Mouse (Mus musculus) lung, postnatal 4 days (tissue): Measurements from ENCODE around the gene Cenph.
"Not testable (repeated sequence)": the region's sequence is repeated elsewhere in the genome, so short reads cannot be mapped to it uniquely, and the experiment has no call there.

Source experiments
- DNase-seq, 2 experiments: peaks; one replicate each; pipeline ENCODE4 v3.0.0; 2021

Cenph gene

DNA sequence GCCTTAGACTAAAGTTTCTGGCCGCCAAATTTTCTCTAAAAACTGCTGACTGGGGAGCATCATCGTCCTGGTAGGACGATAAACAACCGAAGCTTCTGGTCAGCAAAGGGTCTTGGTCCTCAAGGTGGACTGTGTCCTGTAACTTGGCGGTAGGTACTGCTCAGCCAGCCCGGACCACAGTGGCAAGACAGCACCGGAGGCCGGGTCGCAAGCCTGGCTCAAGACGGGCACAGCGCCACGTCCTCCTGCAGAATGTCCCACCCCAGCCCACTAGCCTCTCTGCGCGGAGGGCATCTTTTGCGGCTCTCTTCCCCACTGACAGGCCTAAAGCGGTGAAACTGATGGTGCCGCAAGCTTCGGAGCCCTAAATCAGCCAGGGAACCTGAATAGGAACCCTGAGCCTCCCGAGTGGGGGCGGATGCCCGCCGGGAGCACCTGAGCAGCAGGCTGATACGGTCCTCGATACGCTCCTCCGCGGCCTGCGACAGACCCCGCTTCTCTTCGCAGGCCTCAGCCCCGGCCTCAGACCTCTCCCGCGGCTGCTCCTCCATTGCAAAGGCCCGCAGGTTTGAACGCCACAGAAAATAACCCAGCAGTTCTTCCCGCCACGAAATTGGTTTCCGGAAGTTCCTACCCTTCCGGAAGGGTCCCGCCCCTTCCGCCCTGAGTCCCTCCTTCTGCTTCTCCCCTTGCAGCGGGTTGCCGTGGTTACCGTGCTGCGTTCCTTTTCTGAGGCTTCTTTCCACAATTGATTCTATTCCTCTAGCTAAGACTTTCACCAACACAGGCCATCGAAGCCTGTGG lies at the start of gene Cenph:
TSS of gene Cenph (minus strand) at position 648 of the 804 bp plus-strand sequence.
- peak; percentile 85 to 86 for DNase-seq

DNA sequence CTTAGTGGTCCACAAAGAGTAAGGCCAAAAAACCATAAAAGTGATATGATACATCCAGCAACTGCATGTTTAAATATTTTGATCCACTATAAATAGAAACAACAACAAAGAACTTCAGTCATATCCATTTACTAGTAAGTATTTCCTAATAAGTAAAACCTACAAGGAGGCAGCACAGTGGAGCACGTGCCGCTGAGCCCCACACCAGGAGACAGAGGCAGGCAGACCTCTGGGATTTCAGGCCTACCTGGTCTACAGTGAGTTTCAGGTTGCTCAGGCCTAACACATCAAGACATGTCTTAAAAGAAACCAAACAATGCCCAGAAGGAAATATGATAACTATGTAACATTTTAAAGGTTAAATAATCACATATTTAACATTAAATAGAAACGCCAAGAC lies 49.2 kb upstream of the Cenph start:
- DNase-seq: no peak

DNA sequence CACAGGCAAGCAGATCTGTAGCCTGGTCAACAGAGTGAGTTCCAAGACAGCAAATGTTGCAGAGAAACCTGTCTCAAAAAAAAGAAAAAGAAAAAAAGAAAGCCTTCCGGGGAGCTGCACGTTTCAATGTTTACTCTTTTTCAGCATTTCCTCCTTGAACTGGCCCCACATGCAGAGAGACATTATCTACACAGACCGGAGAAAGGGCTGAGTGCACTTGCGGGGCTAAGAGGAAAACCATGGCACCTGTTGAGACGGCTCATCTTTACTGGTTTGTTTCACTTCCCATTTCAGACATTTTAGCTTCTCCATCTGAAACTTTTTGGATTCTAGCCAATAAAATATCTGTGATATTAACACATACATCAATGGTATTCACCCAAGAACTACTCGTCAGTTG lies 48.6 kb upstream of the Cenph start:
- DNase-seq: no peak

DNA sequence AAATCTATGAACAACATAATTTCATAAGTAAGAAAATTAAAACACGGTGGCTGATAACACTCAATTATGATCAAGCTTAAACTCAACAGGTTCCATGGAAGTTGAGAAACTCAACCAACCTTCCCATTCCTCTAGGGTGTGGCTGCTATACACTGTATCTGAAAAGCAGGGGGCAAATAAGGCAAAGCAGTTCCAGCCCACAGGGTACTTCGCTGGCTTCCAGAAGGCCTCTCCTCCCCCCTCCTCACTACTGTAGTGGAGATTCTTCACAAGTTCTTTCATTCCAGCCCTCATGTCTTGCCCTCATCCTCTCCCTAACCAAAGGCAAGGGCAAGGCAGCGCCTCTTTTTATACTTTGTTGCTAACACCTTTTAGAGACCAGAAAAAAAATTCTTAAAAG lies 48.2 kb upstream of the Cenph start:
- DNase-seq: no peak

DNA sequence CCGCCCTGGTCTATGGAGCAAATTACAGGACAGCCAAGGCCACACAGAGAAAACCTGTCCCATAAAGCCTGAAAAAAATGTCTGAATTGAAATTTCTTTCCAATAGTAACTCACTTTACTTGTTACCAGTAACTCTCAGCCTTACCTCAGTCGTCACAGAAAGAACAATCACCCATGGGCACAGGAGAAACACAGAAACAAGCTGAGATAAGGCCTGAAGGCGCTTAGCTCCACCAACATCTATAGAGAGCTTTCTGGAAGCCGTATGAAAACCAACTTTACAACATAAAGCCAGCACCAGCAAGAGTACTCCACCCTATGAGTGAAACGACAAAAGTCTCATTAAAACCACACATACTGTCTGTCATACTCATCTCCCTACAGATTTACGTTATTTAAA lies 38.8 kb upstream of the Cenph start:
- DNase-seq: no peak

DNA sequence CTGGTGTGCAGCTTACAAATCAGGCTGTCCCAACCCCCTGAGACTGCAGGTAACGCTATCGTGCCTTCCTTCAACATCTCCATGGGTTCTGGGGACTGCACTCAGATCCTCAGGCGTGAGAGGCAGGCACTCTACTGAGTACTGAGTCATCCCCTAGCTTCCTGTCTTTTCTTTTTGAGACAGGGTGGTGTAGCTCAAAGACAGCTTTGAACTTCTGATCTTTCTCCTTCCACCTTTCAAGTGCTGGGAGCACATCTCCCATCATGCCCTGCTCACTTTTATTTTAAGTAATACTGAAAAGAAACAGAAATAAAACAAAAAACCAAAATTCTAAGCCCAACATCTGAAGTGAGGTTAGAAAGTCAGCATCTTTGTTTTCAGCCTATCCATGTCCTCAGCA lies 30.1 kb upstream of the Cenph start:
- DNase-seq: no peak

DNA sequence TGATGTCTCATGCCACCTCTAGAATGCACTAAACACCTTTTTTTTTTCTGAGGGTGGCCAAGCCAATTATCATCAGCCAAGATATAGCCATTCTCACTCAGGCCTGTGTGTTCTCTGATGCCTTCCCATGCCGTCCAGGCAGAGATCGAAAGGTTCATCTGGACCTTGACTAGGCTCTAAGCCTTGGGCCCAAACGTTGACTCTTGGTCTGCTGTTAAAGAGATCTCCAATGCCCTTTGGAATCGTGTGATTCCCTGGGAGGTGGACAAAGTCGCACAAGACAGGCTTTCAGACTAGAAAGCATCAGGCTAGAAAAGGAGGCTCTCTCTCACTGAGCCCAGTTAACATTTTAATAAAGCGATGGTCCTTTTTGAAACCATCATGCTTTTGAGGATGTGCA lies 21.5 kb upstream of the Cenph start:
- no peak for DNase-seq

DNA sequence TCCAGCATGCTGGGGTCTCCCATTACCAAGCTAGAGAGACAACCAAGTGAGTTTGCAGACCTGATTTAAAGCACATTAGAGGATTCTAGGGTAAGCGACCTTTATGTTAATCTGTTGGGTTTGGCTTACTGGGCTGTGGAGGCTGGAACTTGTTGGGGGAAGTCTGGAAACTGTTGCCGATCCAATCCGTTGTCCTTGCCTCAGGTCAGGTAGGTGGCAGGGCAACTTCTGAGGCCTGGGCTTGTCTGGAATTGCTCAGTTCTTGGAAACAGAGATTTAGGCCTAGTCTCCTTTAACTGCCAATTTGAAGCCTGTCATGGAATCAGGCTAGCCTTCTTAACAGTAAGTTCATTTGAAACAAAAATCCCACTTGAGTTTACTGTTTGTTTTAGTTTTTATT lies 13.4 kb upstream of the Cenph start:
- no peak for DNase-seq

DNA sequence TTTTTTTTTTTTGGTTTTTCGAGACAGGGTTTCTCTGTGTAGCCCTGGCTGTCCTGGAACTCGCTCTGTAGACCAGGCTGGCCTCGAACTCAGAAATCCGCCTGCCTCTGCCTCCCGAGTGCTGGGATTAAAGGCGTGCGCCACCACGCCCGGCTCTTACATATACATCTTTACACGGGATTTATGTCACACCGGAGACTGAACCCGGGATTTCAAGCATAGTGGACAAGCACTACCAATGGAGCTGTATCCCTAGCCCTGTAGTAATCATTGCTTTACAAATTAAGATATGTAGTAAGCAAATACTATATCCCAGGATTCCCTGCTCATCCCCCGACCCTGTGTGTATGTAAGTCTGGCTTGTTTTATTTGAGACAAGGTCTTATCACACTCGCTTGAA lies 12.4 kb upstream of the Cenph start:
- DNase-seq: not testable (repeated sequence)

DNA sequence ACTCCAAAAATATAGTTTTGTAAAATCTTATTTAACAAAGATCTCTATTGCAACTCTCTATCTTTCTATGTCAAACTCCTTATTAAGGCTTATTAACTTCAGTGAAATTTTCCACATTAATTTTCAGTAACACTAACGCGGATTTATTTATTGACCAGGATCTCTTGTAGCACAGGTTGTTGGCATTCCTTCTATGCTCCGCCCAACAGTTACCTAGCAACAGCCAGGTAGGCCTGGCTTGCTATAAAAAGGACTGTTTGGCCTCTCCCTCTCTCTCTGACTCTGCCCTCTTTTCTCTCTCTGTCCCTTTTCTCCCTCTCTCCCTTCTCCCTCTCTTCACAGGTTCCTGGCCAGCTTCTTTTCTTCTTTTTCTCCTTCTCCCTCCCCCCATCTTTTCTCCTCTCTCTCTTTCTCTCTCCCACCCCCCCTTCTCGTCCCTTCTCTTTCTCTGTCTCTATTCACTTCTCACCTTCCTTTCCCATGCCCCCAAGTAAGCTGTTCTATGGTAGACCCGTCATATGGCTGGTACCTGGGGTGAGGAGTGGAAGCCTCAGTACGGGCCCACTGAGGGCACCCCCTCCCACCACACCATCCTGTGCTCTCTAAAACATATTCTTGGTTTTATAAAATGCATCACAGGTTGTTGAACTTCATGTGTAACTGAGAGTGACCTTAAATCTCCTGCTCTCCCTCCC lies 11.8 kb upstream of the Cenph start:
- peak; percentile 11 to 31 for DNase-seq

DNA sequence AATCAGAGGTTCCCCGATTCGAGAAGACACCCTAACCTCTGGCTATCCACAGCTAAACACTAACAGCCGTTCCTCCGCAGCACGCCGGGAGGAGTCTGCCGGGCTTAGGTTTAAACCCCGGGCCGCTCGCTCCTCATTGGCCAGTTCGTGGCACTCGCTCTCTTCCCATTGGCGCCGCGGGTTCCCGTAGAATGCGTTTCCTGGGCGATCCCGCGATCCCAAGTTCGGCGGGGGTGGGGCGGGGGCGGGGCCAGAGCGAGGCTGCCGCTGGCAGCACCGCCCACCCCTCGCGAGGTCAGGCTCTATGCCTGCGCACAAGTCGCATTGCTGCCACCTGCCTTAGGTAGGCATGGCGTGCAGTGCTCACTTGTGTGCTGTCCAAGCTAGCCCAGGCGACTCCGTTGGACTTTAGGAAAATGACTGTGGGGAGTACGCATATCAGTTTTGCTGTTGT lies 10.7 kb upstream of the Cenph start, which contains the start of gene Ccnb1:
TSS of gene Ccnb1 (minus strand) at position 157 of the 454 bp plus-strand sequence.
- DNase-seq: peak; percentile 94

DNA sequence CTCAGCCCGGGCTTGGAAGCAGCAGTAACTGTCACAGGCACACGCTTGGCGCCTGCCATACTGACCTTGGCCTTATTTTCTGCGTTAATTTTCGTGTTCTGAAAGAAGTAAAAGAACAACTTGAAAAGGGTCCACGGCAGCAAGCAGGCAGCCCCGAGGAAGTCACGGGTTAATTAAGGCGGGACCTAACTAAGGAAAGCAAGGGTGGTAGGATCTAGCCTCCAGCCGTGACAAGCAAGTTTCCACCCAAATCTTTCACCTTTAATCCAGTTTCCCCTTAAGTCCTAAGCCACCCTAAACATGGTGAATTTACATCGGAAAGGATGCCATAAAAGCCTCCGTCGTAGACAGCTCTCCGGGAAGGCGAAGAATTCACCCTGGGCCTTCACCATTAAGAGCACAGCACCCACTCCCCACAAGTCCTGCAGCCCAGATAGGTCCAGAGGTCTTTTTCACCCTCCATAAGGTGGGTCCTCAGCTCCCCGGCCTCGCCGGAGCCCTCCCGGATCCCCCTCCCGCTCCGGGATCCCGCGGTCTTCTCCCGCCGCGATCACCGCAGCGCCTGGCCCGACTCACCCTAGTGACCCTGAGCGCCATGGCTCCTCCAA lies 10.2 kb upstream of the Cenph start:
- no peak for DNase-seq

DNA sequence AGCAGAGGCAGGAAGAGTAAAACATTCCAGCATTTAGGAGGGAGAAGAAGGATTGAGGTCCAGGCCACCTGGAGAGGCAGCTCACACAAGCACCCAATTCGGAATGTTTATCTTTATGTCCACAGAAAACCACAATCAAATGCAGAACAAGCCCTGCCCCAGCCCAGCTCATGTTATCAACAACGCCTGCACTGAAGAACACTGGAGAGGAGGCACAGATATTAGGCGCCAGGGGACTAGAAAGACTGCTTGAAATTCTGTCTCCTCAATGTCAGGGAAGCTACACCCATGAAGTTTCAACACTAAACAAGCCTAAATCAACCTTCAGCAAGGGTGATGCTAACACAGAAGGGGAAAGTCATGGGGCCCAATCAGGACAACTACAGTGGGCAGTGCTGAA lies 1.8 kb upstream of the Cenph start:
- DNase-seq: no peak

DNA sequence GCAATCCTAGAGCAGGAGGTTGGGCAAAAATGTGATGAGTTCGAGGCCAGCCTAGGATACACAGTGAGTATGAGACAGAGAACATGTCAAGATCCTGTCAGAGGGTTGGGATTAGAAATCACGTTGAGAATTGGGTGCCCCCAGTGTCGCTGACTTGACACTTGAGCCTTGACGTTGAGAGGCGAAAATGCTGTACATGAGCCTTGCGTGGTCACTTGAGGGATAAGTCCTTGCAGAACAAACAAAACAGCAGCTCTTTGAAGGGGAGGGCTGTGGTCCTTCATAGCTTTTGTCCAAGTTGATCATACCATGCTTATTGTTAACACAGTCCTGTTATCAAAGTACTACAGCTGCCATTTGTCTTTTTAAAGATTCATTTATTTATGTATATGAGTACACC lies 1.0 kb upstream of the Cenph start:
- no peak for DNase-seq

DNA sequence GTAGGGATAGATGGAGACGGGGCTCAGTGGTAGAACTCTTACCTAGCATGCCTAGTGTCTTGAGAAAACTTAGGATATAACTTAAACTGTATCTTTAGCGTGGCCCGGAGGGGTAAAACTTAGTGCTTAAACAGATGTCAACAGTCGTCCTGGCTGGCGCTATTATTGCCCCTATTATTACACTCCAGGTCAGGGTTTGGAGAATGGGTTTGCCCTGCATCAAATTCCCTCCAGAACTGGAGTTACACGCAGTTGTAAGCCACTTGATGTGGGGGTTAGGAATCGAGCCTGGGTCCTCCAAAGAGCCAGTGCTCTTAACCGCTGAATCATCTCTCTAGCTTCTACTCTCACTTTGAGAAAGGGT lies 339 bp upstream of the Cenph start:
- no peak for DNase-seq

DNA sequence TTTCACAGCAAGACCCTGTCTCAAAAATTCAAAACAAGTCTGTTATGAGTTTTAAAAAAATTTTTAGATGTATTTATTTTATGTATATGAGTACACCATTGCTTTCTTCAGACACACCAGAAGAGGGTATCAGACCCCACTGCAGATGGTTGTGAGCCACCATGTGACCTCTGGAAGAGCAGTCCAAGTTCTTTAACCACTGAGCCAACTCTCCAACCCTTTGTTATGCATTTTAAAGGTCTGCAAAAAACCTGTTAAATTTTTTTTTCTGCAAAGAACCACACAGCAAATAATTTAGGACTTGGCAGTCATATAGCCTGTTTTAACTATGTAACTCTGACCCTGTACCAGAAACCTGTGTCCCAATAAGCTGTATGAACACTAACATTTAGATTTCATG lies 995 bp downstream of the Cenph start:
- DNase-seq: no peak

DNA sequence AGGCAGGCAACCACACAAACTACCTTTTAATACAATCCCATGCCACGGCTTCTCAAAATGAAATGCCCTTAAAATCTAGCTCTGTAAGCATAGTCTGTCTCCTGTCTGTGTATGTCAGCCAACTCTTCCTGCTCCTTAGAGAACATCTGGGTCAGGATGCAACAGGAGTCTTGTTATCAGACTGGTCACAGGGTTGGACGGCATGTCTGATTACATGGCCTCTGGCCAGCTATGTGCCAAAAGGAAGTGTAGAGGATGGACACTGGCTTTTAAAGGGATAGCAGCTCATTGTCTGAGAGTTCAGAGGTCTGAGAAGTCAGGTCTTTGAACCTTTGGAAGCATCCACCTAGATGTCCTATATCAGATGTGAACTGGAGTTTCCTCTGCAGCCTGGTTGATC lies 20.4 kb downstream of the Cenph start:
- peak; percentile 14 to 36 for DNase-seq

DNA sequence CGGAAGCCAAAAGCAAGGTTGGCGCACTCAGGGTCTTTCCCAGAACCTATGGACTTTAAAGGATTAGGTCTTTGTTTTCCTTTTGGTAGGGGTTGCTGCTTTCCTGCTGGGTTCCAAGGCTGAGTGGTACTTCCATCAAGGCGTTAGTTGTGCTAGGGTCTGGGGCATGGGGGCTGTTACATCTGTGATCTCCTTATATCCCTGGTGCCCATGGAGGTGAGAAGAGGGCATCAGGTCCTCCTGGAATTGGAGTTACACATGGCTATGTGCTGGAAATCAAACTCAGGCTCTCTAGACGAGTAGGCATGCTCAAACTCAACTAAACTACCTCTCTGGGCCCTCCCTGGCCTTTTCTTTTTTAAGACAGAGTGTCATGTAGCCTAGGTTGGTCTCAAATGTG lies 21.5 kb downstream of the Cenph start:
- no peak for DNase-seq

DNA sequence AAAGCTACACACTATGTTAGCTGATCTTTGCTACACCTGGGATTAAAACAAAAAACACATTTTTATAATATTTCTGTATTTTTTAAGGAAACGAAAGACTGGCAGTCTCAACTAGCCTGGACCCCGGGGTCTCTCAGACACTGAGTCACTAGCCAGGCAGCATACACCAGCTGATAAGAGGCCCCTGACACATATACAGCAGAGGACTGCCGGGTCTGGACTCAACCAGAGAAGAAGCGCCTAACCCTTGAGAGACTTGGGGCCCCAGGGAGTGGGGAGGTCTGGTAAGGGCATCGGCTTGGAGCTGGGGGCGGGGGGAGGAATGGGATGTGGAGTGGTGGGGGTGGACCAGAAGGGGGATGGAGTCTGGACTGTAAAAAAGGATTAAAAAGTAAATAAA lies 22.7 kb downstream of the Cenph start:
- DNase-seq: no peak

DNA sequence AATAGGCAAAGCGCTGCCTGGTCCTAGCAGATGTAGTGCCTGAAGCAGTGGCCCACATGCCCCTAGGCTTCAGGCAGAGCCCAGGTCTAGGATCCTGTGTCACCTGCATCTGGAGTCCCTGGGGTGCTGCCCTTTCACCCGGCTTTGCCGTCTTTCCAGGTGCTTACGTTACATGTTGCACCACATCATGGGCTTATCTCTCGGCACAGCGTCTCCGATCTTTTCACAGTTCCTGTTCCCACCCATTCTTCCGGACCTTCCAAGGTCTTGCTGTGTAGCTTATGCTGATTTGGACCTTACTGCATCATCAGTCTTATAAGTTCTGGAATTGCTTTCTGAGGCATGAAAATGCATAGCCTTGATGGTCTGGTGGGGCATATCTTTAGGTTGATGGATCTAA lies 23.2 kb downstream of the Cenph start:
- no peak for DNase-seq

DNA sequence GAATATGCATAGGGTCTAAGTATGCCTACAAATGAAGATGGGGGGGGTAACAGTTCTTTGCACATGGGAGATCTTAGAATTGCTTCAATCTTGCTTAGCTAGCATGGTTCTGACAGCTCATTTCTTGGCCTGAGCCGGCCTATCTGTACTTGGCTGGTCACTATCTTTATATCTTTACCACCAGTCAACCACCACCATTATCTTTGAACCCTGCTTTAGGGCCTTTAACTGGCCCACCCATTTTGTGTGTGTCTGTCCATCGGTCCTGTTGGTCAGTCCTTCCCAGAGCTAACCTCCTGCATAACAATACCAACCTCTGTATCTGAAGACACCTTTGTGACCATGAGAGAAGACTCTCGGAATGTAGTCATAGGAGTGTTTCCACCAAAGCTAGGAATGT lies 24.3 kb downstream of the Cenph start:
- DNase-seq: no peak

DNA sequence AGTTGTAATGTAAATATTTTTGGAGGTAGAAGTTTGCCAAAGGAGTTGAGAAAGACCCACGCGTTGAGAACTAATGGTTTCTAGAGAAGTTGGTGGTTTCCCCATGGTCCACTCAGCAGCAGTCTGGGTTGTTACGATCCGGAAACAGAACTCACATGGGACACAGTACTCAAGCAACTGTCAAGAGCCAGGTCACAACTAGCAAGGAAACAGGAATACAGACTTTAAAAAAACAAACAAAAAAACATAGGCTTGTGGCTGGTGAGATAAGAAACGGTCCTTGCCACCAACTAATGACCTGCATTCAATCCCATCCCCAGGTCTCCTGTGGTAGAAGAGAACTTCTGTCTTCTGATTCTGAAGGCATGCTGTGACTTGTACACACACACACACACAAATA lies 24.9 kb downstream of the Cenph start:
- DNase-seq: no peak

DNA sequence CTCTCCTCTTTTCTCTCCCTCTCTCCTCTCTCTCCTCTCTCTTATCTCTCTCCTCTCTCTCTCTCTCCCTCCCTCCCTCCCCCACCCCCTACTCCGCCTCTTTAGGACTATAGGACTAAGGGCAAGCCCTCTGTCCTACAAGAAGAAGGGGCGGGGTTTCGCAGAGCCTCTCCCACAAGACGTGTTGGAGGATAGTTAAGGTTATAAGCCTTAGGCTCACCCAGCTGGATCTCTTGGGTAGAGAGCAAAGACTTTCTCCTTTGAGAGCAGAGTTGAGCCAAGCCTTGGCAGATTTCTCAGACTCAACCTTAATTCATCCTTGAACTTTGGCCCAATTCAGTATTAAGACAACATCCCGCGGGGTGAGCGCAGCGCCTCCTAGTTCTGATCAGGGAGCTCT lies 27.1 kb downstream of the Cenph start:
- no peak for DNase-seq

DNA sequence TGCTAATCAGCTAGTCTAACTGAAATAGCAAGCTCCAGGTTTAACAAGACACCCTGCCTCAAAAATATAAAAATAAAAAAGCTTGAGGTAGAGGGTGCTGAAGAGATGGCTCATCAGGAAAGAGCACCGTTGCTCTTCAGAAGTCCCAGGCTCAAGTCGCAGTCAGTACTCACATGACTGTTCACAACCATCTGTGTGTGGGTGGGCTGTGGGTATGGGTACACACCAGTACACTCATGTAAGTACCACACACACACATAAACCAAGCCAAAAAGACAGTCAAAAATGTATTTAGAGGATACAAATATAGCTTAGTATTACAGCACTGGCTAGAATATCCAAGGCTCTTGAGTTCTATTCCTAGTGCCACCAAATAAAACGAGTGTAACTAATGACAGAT lies 29.6 kb downstream of the Cenph start:
- DNase-seq: no peak
